Mouse (Mus musculus) limb, embryonic 11.5 days (tissue): ENCODE data around the gene Olfr51. TPM values are rescaled to one million over a fixed set of nuclear protein-coding genes. Genes with fewer than 3 reads are reported as not detected.

Experiments used
- ATAC-seq: fragments of 200-750 bp; cut with Nextera tagmentation; 2 replicates; pipeline ENCODE4 v1.8.0; 2017; ENCODE audit warnings: low read depth; ENCODE audit not compliant: insufficient number of reproducible peaks, low FRiP score, low TSS enrichment
- DNase-seq: peaks from one replicate; pipeline ENCODE4 v3.0.0-alpha.2; 2015; ENCODE audit warnings: low spot score
- H3K27ac ChIP-seq: fragments of 300-500 bp; sonication (generic); replicated peaks from 2 replicates; pipeline ENCODE4 v1.5.1; 2014; ENCODE audit warnings: low read depth, mild to moderate bottlenecking, low read length
- H3K27me3 ChIP-seq: fragments of 300-500 bp; sonication (generic); 2 replicates; pipeline ENCODE4 v1.6.1; 2014; ENCODE audit warnings: mild to moderate bottlenecking, low read length, mixed read lengths; ENCODE audit not compliant: control insufficient read depth, insufficient read depth
- H3K36me3 ChIP-seq: fragments of 300-500 bp; sonication (generic); 2 replicates; pipeline ENCODE4 v1.6.1; 2014; ENCODE audit warnings: mild to moderate bottlenecking, low read length, moderate library complexity, mixed read lengths; ENCODE audit not compliant: control insufficient read depth, insufficient read depth
- H3K4me1 ChIP-seq: fragments of 300-500 bp; sonication (generic); 2 replicates; pipeline ENCODE4 v1.6.1; 2014; ENCODE audit warnings: low read length, mixed read lengths; ENCODE audit not compliant: control insufficient read depth, insufficient read depth
- H3K4me2 ChIP-seq: fragments of 300-500 bp; sonication (generic); 2 replicates; pipeline ENCODE4 v1.6.1; 2014; ENCODE audit warnings: low read depth, mild to moderate bottlenecking, moderate library complexity; ENCODE audit not compliant: severe bottlenecking
- H3K4me3 ChIP-seq: fragments of 300-500 bp; sonication (generic); 2 replicates; pipeline ENCODE4 v1.5.1; 2014; ENCODE audit warnings: low read depth, low read length
- H3K9ac ChIP-seq: fragments of 300-500 bp; sonication (generic); 2 replicates; pipeline ENCODE4 v1.6.1; 2014; ENCODE audit warnings: mild to moderate bottlenecking, low read length
- H3K9me3 ChIP-seq: fragments of 300-500 bp; sonication (generic); 2 replicates; pipeline ENCODE4 v1.6.1; 2016; ENCODE audit warnings: low read length; ENCODE audit not compliant: control insufficient read depth
- whole genome bisulfite sequencing: fragments of 180-500 bp; shearing (Covaris S2); extraction: QIAGEN DNeasy Blood & Tissue Kit; methylation state at CpG from one replicate; pipeline ENCODE4 v1.1.7; 2014; 5-methylcytosine and 5-hydroxymethylcytosine counted together
- polyA plus RNA-seq: library from polyadenylated mRNA; unstranded; fragments of >200 nt; fragmentation: Nextera tagmentation; extraction: Ambion mirVana; gene quantifications from 2 replicates; pipeline ENCODE4 v1.2.1, GENCODE M21; 2014

Olfr51 gene
- polyA plus RNA-seq, result not detected in 2 replicates

GRCm38 (mm10) chr11:51003296-51003695, at the start of gene Olfr51:
TSS of gene Olfr51 (plus strand) at chr11:51003596.
- no peaks in the 10 kb centered on the region for H3K27me3 ChIP-seq
- H3K36me3 ChIP-seq, result no peaks in the 10 kb centered on the region
- no peak within 1 kb of the TSS for H3K27ac ChIP-seq
- DNase-seq (no peak), ATAC-seq (no peak)
- WGBS, result 78% methylated on average over 5 of the region's 5 CpGs
- H3K4me1 ChIP-seq, result no peaks in the 10 kb centered on the region
- H3K9ac ChIP-seq, result no peak within 1 kb of the TSS
- H3K4me2 ChIP-seq, result no peak within 1 kb of the TSS
- no peaks in the 10 kb centered on the region for H3K9me3 ChIP-seq
- H3K4me3 ChIP-seq, result no peak within 1 kb of the TSS

GRCm38 (mm10) chr11:50953665-50954064, 49.7 kb upstream of the Olfr51 start, which contains the start of gene Prop1:
TSS of gene Prop1 (minus strand) at chr11:50953765.
- H3K4me1 ChIP-seq, result no peaks in the 10 kb centered on the region; the same call in 1 of the 2 replicates
- WGBS, result 78% methylated on average over 6 of the region's 6 CpGs
- no peaks in the 10 kb centered on the region for H3K36me3 ChIP-seq
- H3K9me3 ChIP-seq, result no peaks in the 10 kb centered on the region
- no peak within 1 kb of the TSS for H3K27ac ChIP-seq
- no peak within 1 kb of the TSS for H3K4me2 ChIP-seq
- ATAC-seq, result no peak
- H3K27me3 ChIP-seq, result no peaks in the 10 kb centered on the region
- no peak within 1 kb of the TSS for H3K9ac ChIP-seq
- no peak within 1 kb of the TSS for H3K4me3 ChIP-seq
- DNase-seq, result no peak

- no peak for DNase-seq
- Histone ChIP-seq H3K9ac (no peak overlapping the region), H3K36me3 (no peaks in the 10 kb centered on the region), H3K4me3 (no peak overlapping the region), H3K27ac (no peak overlapping the region), H3K9me3 (no peaks in the 10 kb centered on the region), H3K27me3 (no peaks in the 10 kb centered on the region), H3K4me1 (no peaks in the 10 kb centered on the region), H3K4me2 (no peak overlapping the region)
- WGBS, result 87% methylated on average over 2 of the region's 2 CpGs
- ATAC-seq, result no peak
These were observed 38.5 kb upstream of the Olfr51 start for GRCm38 (mm10) chr11:50964886-50965285.

- H3K4me3 ChIP-seq, result no peak within 1 kb of the TSS
- no peak within 1 kb of the TSS for H3K9ac ChIP-seq
- H3K4me2 ChIP-seq, result no peak within 1 kb of the TSS
- H3K27ac ChIP-seq, result no peak within 1 kb of the TSS
- no peaks in the 10 kb centered on the region for H3K36me3 ChIP-seq
- 86% methylated on average over 11 of the region's 11 CpGs for WGBS
- no peaks in the 10 kb centered on the region for H3K9me3 ChIP-seq
- ATAC-seq (no peak), DNase-seq (no peak)
- H3K27me3 ChIP-seq, result no peaks in the 10 kb centered on the region
- no peaks in the 10 kb centered on the region for H3K4me1 ChIP-seq
These were observed 37.2 kb upstream of the Olfr51 start, which contains the start of gene Olfr1378 for GRCm38 (mm10) chr11:50966230-50966629. TSS of gene Olfr1378 (plus strand) at chr11:50966530.

DNA sequence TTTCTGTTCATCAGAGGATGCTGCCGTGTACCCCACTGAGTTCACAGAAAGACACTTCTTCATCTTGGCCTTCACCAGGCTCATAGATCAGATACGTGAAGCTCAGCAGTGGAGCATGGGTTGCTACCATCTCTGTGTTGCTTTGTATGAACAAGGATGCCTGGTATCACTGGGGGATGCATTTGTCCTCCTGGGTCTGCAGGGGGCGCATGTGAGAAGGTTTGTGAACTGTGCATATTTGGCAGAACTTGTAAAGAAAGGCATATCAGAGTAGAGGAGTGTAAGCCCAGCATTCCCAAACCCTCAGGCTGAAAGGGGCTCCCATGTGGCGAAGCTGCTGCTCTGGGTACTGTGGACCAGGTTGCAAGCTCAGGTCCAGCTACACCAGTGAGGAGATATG, 26.2 kb upstream of the Olfr51 start:
- DNase-seq (no peak), ATAC-seq (no peak)
- H3K9ac ChIP-seq, result no peak overlapping the region
- H3K9me3 ChIP-seq, result no peaks in the 10 kb centered on the region
- H3K4me3 ChIP-seq, result no peak overlapping the region
- no peaks in the 10 kb centered on the region for H3K4me1 ChIP-seq
- H3K36me3 ChIP-seq, result no peaks in the 10 kb centered on the region
- 62% methylated on average over 4 of the region's 4 CpGs for WGBS
- H3K4me2 ChIP-seq, result no peak overlapping the region
- no peaks in the 10 kb centered on the region for H3K27me3 ChIP-seq
- H3K27ac ChIP-seq, result no peak overlapping the region

DNA sequence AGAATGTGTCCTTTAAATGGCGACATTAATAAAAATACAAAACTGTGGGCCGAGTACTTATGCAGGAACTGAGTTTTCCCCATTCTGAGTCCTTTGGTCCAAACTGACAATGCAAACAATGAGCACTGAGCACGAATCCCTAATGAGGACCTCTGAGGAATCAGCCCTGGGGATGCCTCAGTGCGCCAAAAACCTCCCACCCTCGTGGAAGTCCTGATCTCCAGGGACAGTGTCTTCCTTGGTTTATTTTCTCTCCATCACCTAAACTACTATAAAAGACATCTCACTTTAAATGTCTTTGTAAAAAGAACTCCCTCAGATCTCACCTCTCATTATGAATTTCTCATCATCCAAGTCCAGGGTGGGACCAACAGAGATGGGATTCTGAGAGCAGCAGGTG, 21.7 kb upstream of the Olfr51 start, which contains the start of gene Olfr1377:
Gene Olfr1377, plus strand, starts transcription at position 301 of the 400 bp plus-strand sequence.
- Histone ChIP-seq H3K4me2 (no peak within 1 kb of the TSS), H3K4me1 (no peaks in the 10 kb centered on the region), H3K27ac (no peak within 1 kb of the TSS), H3K36me3 (no peaks in the 10 kb centered on the region), H3K4me3 (no peak within 1 kb of the TSS), H3K27me3 (no peaks in the 10 kb centered on the region), H3K9ac (no peak within 1 kb of the TSS), H3K9me3 (no peaks in the 10 kb centered on the region)
- DNase-seq (no peak), ATAC-seq (no peak)
- WGBS, result 70% methylated on average over 5 of the region's 5 CpGs

GRCm38 (mm10) chr11:51011821-51012220, 8.4 kb downstream of the Olfr51 start:
- Histone ChIP-seq H3K36me3 (no peaks in the 10 kb centered on the region), H3K4me3 (no peak overlapping the region), H3K27me3 (no peaks in the 10 kb centered on the region), H3K4me2 (no peak overlapping the region), H3K27ac (no peak overlapping the region), H3K9me3 (no peaks in the 10 kb centered on the region), H3K4me1 (no peaks in the 10 kb centered on the region), H3K9ac (no peak overlapping the region)
- WGBS, result 84% methylated on average over 5 of the region's 5 CpGs
- no peak for DNase-seq
- ATAC-seq, result no peak

DNA sequence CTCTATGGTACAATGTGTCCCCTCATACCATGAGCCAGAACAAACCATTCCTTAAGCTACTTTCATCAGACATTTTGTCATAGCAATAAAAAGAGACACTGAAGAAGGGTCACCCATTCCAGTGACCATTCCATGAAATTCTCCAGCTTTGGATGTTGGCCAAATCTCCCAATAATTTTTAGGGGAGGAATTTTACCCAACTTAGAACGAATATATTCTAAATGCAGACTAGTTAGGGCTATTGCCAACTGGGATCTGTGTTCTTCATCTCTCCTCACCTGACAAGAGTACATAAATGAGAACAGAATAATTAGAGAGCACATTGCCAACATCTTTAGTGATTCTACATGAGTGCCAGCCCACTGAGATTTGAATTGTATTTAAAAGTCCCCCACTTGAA, 10.5 kb downstream of the Olfr51 start, which contains the start of gene Olfr54:
Gene Olfr54, plus strand, starts transcription at position 301 of the 400 bp plus-strand sequence.
- Histone ChIP-seq H3K27me3 (no peaks in the 10 kb centered on the region), H3K9ac (no peak within 1 kb of the TSS), H3K4me1 (no peaks in the 10 kb centered on the region), H3K9me3 (no peaks in the 10 kb centered on the region), H3K4me2 (no peak within 1 kb of the TSS), H3K36me3 (no peaks in the 10 kb centered on the region), H3K4me3 (no peak within 1 kb of the TSS), H3K27ac (no peak within 1 kb of the TSS)
- ATAC-seq, result no peak
- DNase-seq, result no peak
- WGBS, result 81% methylated on average over 1 of the region's 1 CpGs

- H3K27ac ChIP-seq, result no peak overlapping the region
- WGBS, result 57% methylated on average over 2 of the region's 2 CpGs
- no peak for ATAC-seq
These were observed 12.9 kb downstream of the Olfr51 start for GRCm38 (mm10) chr11:51016341-51016740.

More at GRCm38 (mm10) chr11:51016341-51016740, 12.9 kb downstream of the Olfr51 start:
- Histone ChIP-seq H3K4me2 (no peak overlapping the region), H3K27me3 (no peaks in the 10 kb centered on the region), H3K9me3 (no peaks in the 10 kb centered on the region), H3K9ac (no peak overlapping the region), H3K4me1 (no peaks in the 10 kb centered on the region), H3K36me3 (no peaks in the 10 kb centered on the region), H3K4me3 (no peak overlapping the region)
- no peak for DNase-seq
